23 mouse cellular contexts compared by ENCODE assay signal in genomic region chr1:92769156-92769555, GRCm38 (mm10).
DNase-seq lines count a peak whose midpoint lies in the region; ATAC-seq and TF ChIP-seq lines count a peak whose summit lies in the region.
"Had no signal": no experiment of that assay in that cellular context is flagged by ENCODE, and none has a peak within 500 bp of the region (broad histone marks: within the 10 kb centered on the region; RNA-seq: fewer than 3 reads in every experiment).

No protein-coding gene starts in this region.

- H3K4me2 ChIP-seq in forebrain, embryonic 13.5 days, result no peak overlapping the region
- no peak overlapping the region for H3K4me2 ChIP-seq in forebrain, embryonic 16.5 days (ENCODE audit: low read length)
- H3K4me2 ChIP-seq: forebrain, embryonic 15.5 days; heart, embryonic 13.5 days; hindbrain, embryonic 12.5 days; liver, embryonic 13.5 days; neural tube, embryonic 15.5 days had no signal

- 80% methylated on average over 4 of the region's 4 CpGs for WGBS in forebrain, embryonic 13.5 days
- WGBS in forebrain, embryonic 16.5 days, result 77% methylated on average over 4 of the region's 4 CpGs

- no peak for ATAC-seq in forebrain, embryonic 13.5 days
- ATAC-seq in forebrain, embryonic 16.5 days, result no peak

- TF ChIP-seq POLR2A in embryonic fibroblast, embryonic 13.5 days (IDR thresholded peaks at IDR 0.05; ENCODE audit: low read depth, low read length), result no peak

- H3K27ac ChIP-seq in forebrain, embryonic 13.5 days, result peak overlapping the region; percentile 58; the same call in 1 of the 2 replicates
- H3K27ac ChIP-seq in forebrain, embryonic 16.5 days (ENCODE audit: low read length), result no peak overlapping the region
- peak overlapping the region; percentile 19; the same call in 1 of the 2 replicates for H3K27ac ChIP-seq in embryonic fibroblast, embryonic 13.5 days (ENCODE audit: insufficient read depth, low read length)
- H3K27ac ChIP-seq: heart, embryonic 13.5 days; hindbrain, embryonic 12.5 days; liver, embryonic 13.5 days had no signal

- no peak overlapping the region for H3K4me3 ChIP-seq in forebrain, embryonic 13.5 days
- no peak overlapping the region for H3K4me3 ChIP-seq in forebrain, embryonic 16.5 days (replicated peaks; ENCODE audit: low read length)
- no peak overlapping the region for H3K4me3 ChIP-seq in embryonic fibroblast, embryonic 13.5 days (ENCODE audit: insufficient read depth, low read length)
- H3K4me3 ChIP-seq: erythroblast, embryonic 14.5 days; forebrain, embryonic 15.5 days; heart, embryonic 13.5 days; hindbrain, embryonic 12.5 days; liver, embryonic 13.5 days; megakaryocyte, embryonic 14.5 days; neural tube, embryonic 15.5 days had no signal

- H3K9ac ChIP-seq in forebrain, embryonic 13.5 days, result no peak overlapping the region
- H3K9ac ChIP-seq in forebrain, embryonic 16.5 days (replicated peaks; ENCODE audit: low read depth, low read length), result no peak overlapping the region
- H3K9ac ChIP-seq: forebrain, embryonic 15.5 days; heart, embryonic 13.5 days; hindbrain, embryonic 12.5 days; liver, embryonic 13.5 days; neural tube, embryonic 15.5 days had no signal

- peak; percentile 67 for DNase-seq in 3T3-L1 (ENCODE audit: low read depth, low spot score)
- DNase-seq in adrenal gland, adult 8-10 months, result peak; percentile 74
- DNase-seq in thymus, postnatal 10 days (ENCODE audit: low spot score in 2 of 2), result no peak
- DNase-seq in ovary, postnatal 10 days (ENCODE audit: low spot score), result no peak
- DNase-seq: cerebellum, adult 9-11 months; gastrocnemius, postnatal 14 days; heart, adult 11 months; heart, postnatal 14 days; kidney, adult 11 months; kidney, postnatal 4 days; layer of hippocampus, adult 9-11 months; liver, embryonic 13.5 days; lung, adult 2 months; lung, postnatal 36 days had no signal

- no peaks in the 10 kb centered on the region for H3K36me3 ChIP-seq in forebrain, embryonic 13.5 days (ENCODE audit: poor library complexity, severe bottlenecking)
- no peaks in the 10 kb centered on the region for H3K36me3 ChIP-seq in forebrain, embryonic 16.5 days (ENCODE audit: control insufficient read depth, insufficient read depth)
- H3K36me3 ChIP-seq: forebrain, embryonic 15.5 days; heart, embryonic 13.5 days; hindbrain, embryonic 12.5 days; liver, embryonic 13.5 days; neural tube, embryonic 15.5 days had no signal

- no peak for TF ChIP-seq CTCF in embryonic fibroblast, embryonic 13.5 days (IDR thresholded peaks at IDR 0.05; ENCODE audit: borderline replicate concordance, insufficient read depth, low read length)

- H3K9me3 ChIP-seq in forebrain, embryonic 13.5 days (replicated peaks), result no peaks in the 10 kb centered on the region
- H3K9me3 ChIP-seq in forebrain, embryonic 16.5 days (ENCODE audit: control insufficient read depth, low read length), result no peaks in the 10 kb centered on the region
- H3K9me3 ChIP-seq: forebrain, embryonic 15.5 days; heart, embryonic 13.5 days; hindbrain, embryonic 12.5 days; liver, embryonic 13.5 days; megakaryocyte, embryonic 14.5 days; neural tube, embryonic 15.5 days had no signal

- peaks cover 35% of the 10 kb centered on the region for H3K4me1 ChIP-seq in forebrain, embryonic 13.5 days
- peaks cover 9% of the 10 kb centered on the region for H3K4me1 ChIP-seq in forebrain, embryonic 16.5 days (replicated peaks; ENCODE audit: control insufficient read depth, insufficient read depth, low read length)
- peaks cover 11% of the 10 kb centered on the region; the same call in 1 of the 2 replicates for H3K4me1 ChIP-seq in embryonic fibroblast, embryonic 13.5 days (ENCODE audit: control insufficient read depth, insufficient read depth, low read length)
- H3K4me1 ChIP-seq: liver, embryonic 13.5 days had no signal

- H3K27me3 ChIP-seq in forebrain, embryonic 13.5 days, result no peaks in the 10 kb centered on the region
- H3K27me3 ChIP-seq in forebrain, embryonic 16.5 days (replicated peaks; ENCODE audit: control insufficient read depth, insufficient read depth, low read length), result no peaks in the 10 kb centered on the region
- H3K27me3 ChIP-seq: forebrain, embryonic 15.5 days; hindbrain, embryonic 12.5 days; liver, embryonic 13.5 days; neural tube, embryonic 15.5 days had no signal

Comparison
In these comparisons a context has a peak if more than half of its experiments do, and no peak if none do; other contexts are left out.
1. DNase-seq: peak in 3T3-L1 (single experiment) and adrenal gland, adult 8-10 months (single experiment); none in thymus, postnatal 10 days (0 of 2) and ovary, postnatal 10 days (single experiment).